Mouse (Mus musculus) subcutaneous adipose tissue, adult 2 months (tissue): ENCODE results near the gene Zfp619. TPM values are rescaled to one million over a fixed set of nuclear protein-coding genes. Genes with fewer than 3 reads are reported as not detected.

Source experiments
- polyA plus RNA-seq: library from polyadenylated mRNA; depleted of rRNA; stranded (reverse); fragments of >200 nt; gene quantifications from 2 replicates; pipeline ENCODE4 v1.2.3, GENCODE M21; 2012; ENCODE audit warnings: low replicate concordance; rRNA removed

The Zfp619 gene
- 0.64 and 1.1 TPM in 2 replicates for polyA plus RNA-seq

GRCm38 (mm10) chr7:39517616-39518177, at the start of gene Zfp619:
Gene Zfp619, plus strand, starts transcription at chr7:39517766.

Other genes starting within 250 kb of the Zfp619 start
- not detected in 2 replicates for gene Gm5114, start 104.6 kb upstream of the Zfp619 start, polyA plus RNA-seq